Mouse (Mus musculus): ENCODE measurements around the gene Spsb4.

The Spsb4 gene

GRCm38 (mm10) chr9:96958009-96958615 is 60.5 kb downstream of the Spsb4 start:
- H3K27me3 ChIP-seq (ENCODE audit: insufficient read depth, low read length): no peaks in the 10 kb centered on the region; the same call in 1 of the 2 replicates
- H3K4me1 ChIP-seq (replicated peaks; ENCODE audit: low read depth, low read length): peaks cover 55% of the 10 kb centered on the region
- H3K9me3 ChIP-seq (ENCODE audit: low read length): no peaks in the 10 kb centered on the region
- no peak overlapping the region for H3K4me3 ChIP-seq (replicated peaks; ENCODE audit: low read length)
- no peaks in the 10 kb centered on the region for H3K36me3 ChIP-seq (ENCODE audit: insufficient read depth, low read length)
- TF ChIP-seq CTCF (conservative IDR thresholded peaks at IDR 0.05; ENCODE audit: low read length) (no peak), NANOG (IDR thresholded peaks at IDR 0.05; ENCODE audit: borderline replicate concordance, low read length) (no peak), POU5F1 (IDR thresholded peaks at IDR 0.05; ENCODE audit: borderline replicate concordance, low read length) (no peak)

GRCm38 (mm10) chr9:96957298-96957865 is 61.3 kb downstream of the Spsb4 start:
- TF ChIP-seq CTCF (conservative IDR thresholded peaks at IDR 0.05; ENCODE audit: low read length) (no peak), POU5F1 (IDR thresholded peaks at IDR 0.05; ENCODE audit: borderline replicate concordance, low read length) (no peak), NANOG (IDR thresholded peaks at IDR 0.05; ENCODE audit: borderline replicate concordance, low read length) (no peak)
- no peaks in the 10 kb centered on the region for H3K27me3 ChIP-seq (ENCODE audit: insufficient read depth, low read length)
- H3K4me3 ChIP-seq (replicated peaks; ENCODE audit: low read length): no peak overlapping the region
- peaks cover 48% of the 10 kb centered on the region for H3K4me1 ChIP-seq (replicated peaks; ENCODE audit: low read depth, low read length)
- no peaks in the 10 kb centered on the region for H3K9me3 ChIP-seq (ENCODE audit: low read length)
- H3K36me3 ChIP-seq (ENCODE audit: insufficient read depth, low read length): no peaks in the 10 kb centered on the region

GRCm38 (mm10) chr9:96956646-96957297 is 61.9 kb downstream of the Spsb4 start:
- no peaks in the 10 kb centered on the region for H3K9me3 ChIP-seq (ENCODE audit: low read length)
- no peaks in the 10 kb centered on the region for H3K27me3 ChIP-seq (ENCODE audit: insufficient read depth, low read length)
- H3K36me3 ChIP-seq (ENCODE audit: insufficient read depth, low read length): no peaks in the 10 kb centered on the region
- no peak overlapping the region for H3K4me3 ChIP-seq (replicated peaks; ENCODE audit: low read length)
- peaks cover 42% of the 10 kb centered on the region for H3K4me1 ChIP-seq (replicated peaks; ENCODE audit: low read depth, low read length)
- no peak for TF ChIP-seq POU5F1 (IDR thresholded peaks at IDR 0.05; ENCODE audit: borderline replicate concordance, low read length)
- no peak for TF ChIP-seq NANOG (IDR thresholded peaks at IDR 0.05; ENCODE audit: borderline replicate concordance, low read length)
- no peak for TF ChIP-seq CTCF (conservative IDR thresholded peaks at IDR 0.05; ENCODE audit: low read length)

- Histone ChIP-seq H3K4me1 (replicated peaks; ENCODE audit: low read depth, low read length) (peaks cover 25% of the 10 kb centered on the region), H3K4me3 (replicated peaks; ENCODE audit: low read length) (no peak overlapping the region), H3K36me3 (ENCODE audit: insufficient read depth, low read length) (no peaks in the 10 kb centered on the region), H3K27me3 (ENCODE audit: insufficient read depth, low read length) (no peaks in the 10 kb centered on the region), H3K9me3 (ENCODE audit: low read length) (no peaks in the 10 kb centered on the region)
- TF ChIP-seq NANOG (IDR thresholded peaks at IDR 0.05; ENCODE audit: borderline replicate concordance, low read length) (no peak), CTCF (conservative IDR thresholded peaks at IDR 0.05; ENCODE audit: low read length) (no peak), POU5F1 (IDR thresholded peaks at IDR 0.05; ENCODE audit: borderline replicate concordance, low read length) (no peak)
These were observed 64.4 kb downstream of the Spsb4 start for GRCm38 (mm10) chr9:96954063-96954809.

- Histone ChIP-seq H3K4me1 (replicated peaks; ENCODE audit: low read depth, low read length) (peaks cover 25% of the 10 kb centered on the region), H3K27me3 (ENCODE audit: insufficient read depth, low read length) (peaks cover 5% of the 10 kb centered on the region; the same call in 1 of the 2 replicates), H3K36me3 (ENCODE audit: insufficient read depth, low read length) (no peaks in the 10 kb centered on the region), H3K9me3 (ENCODE audit: low read length) (no peaks in the 10 kb centered on the region), H3K4me3 (replicated peaks; ENCODE audit: low read length) (no peak overlapping the region)
- TF ChIP-seq CTCF (conservative IDR thresholded peaks at IDR 0.05; ENCODE audit: low read length): no peak
- TF ChIP-seq POU5F1 (IDR thresholded peaks at IDR 0.05; ENCODE audit: borderline replicate concordance, low read length): no peak
- no peak for TF ChIP-seq NANOG (IDR thresholded peaks at IDR 0.05; ENCODE audit: borderline replicate concordance, low read length)
These were observed 65.2 kb downstream of the Spsb4 start for GRCm38 (mm10) chr9:96953443-96953842.

- TF ChIP-seq CTCF (conservative IDR thresholded peaks at IDR 0.05; ENCODE audit: low read length) (no peak), POU5F1 (IDR thresholded peaks at IDR 0.05; ENCODE audit: borderline replicate concordance, low read length) (no peak), NANOG (IDR thresholded peaks at IDR 0.05; ENCODE audit: borderline replicate concordance, low read length) (no peak)
- Histone ChIP-seq H3K4me1 (replicated peaks; ENCODE audit: low read depth, low read length) (peaks cover 15% of the 10 kb centered on the region), H3K27me3 (ENCODE audit: insufficient read depth, low read length) (peaks cover 5% of the 10 kb centered on the region; the same call in 1 of the 2 replicates), H3K36me3 (ENCODE audit: insufficient read depth, low read length) (no peaks in the 10 kb centered on the region), H3K9me3 (ENCODE audit: low read length) (no peaks in the 10 kb centered on the region), H3K4me3 (replicated peaks; ENCODE audit: low read length) (no peak overlapping the region)
These were observed 66.2 kb downstream of the Spsb4 start for GRCm38 (mm10) chr9:96952310-96952975.

GRCm38 (mm10) chr9:96949551-96949950 is 69.1 kb downstream of the Spsb4 start:
- Histone ChIP-seq H3K27me3 (ENCODE audit: insufficient read depth, low read length) (peaks cover 14% of the 10 kb centered on the region), H3K4me1 (replicated peaks; ENCODE audit: low read depth, low read length) (0 out of 2 replicates have a peak, but pooled peaks cover 6% of the 10 kb centered on the region), H3K4me3 (replicated peaks; ENCODE audit: low read length) (no peak overlapping the region), H3K9me3 (ENCODE audit: low read length) (no peaks in the 10 kb centered on the region), H3K36me3 (ENCODE audit: insufficient read depth, low read length) (no peaks in the 10 kb centered on the region)
- TF ChIP-seq POU5F1 (IDR thresholded peaks at IDR 0.05; ENCODE audit: borderline replicate concordance, low read length) (no peak), NANOG (IDR thresholded peaks at IDR 0.05; ENCODE audit: borderline replicate concordance, low read length) (no peak), CTCF (conservative IDR thresholded peaks at IDR 0.05; ENCODE audit: low read length) (no peak)

All from E14TG2a.4 (cell line).